Mouse (Mus musculus): ENCODE measurements around the gene Gabrg1.

Gene Gabrg1

GRCm38 (mm10) chr5:70842192-70843095 lies at the start of gene Gabrg1:
Gene Gabrg1, minus strand, starts transcription at chr5:70842617.
- in situ Hi-C loops (cut with MboI; ENCODE audit: unreplicated experiment in 2 of 2) = no loop called here

GRCm38 (mm10) chr5:70884026-70884425 lies 41.6 kb upstream of the Gabrg1 start:
- in situ Hi-C loops (cut with MboI; ENCODE audit: unreplicated experiment in 2 of 2) = no loop called here

GRCm38 (mm10) chr5:70870081-70870480 lies 27.7 kb upstream of the Gabrg1 start:
- in situ Hi-C loops (cut with MboI; ENCODE audit: unreplicated experiment in 2 of 2) = no loop called here

GRCm38 (mm10) chr5:70843096-70843734 lies 798 bp upstream of the Gabrg1 start:
- in situ Hi-C loops (cut with MboI; ENCODE audit: unreplicated experiment in 2 of 2) = no loop called here

- in situ Hi-C loops (cut with MboI; ENCODE audit: unreplicated experiment in 2 of 2) = no loop called here
These were observed 23.7 kb downstream of the Gabrg1 start for GRCm38 (mm10) chr5:70818681-70819080.

- in situ Hi-C loops (cut with MboI; ENCODE audit: unreplicated experiment in 2 of 2) = no loop called here
These were observed 106.3 kb downstream of the Gabrg1 start for GRCm38 (mm10) chr5:70736156-70736555.

GRCm38 (mm10) chr5:70704361-70704760 lies 138.1 kb downstream of the Gabrg1 start:
- in situ Hi-C loops (cut with MboI; ENCODE audit: unreplicated experiment in 2 of 2) = no loop called here

Data from v-Abl transformed pro-B cells (cell line).